Mouse (Mus musculus) lung, postnatal 0 days (tissue): ENCODE results near the gene Flt1. TPM values are rescaled to one million over a fixed set of nuclear protein-coding genes. Genes with fewer than 3 reads are reported as not detected.

Experiments used
- ATAC-seq: fragments of 200-750 bp; cut with Nextera tagmentation; 2 replicates; pipeline ENCODE4 v1.8.0; 2017; ENCODE audit warnings: moderate library complexity
- DNase-seq: peaks from one replicate; pipeline ENCODE4 v3.0.0-alpha.2; 2016; ENCODE audit warnings: low spot score
- H3K27ac ChIP-seq: fragments of 300-500 bp; sonication (generic); 2 replicates; pipeline ENCODE4 v1.5.1; 2014; ENCODE audit warnings: antibody characterized with exemption, mild to moderate bottlenecking, low read length, mixed read lengths
- H3K27me3 ChIP-seq: fragments of 300-500 bp; sonication (generic); replicated peaks from 2 replicates; pipeline ENCODE4 v1.6.1; 2014; ENCODE audit warnings: low read length, mixed read lengths; ENCODE audit not compliant: insufficient read depth
- H3K36me3 ChIP-seq: fragments of 300-500 bp; sonication (generic); 2 replicates; pipeline ENCODE4 v1.6.1; 2014; ENCODE audit warnings: low read length, mixed read lengths; ENCODE audit not compliant: insufficient read depth
- H3K4me1 ChIP-seq: fragments of 300-500 bp; sonication (generic); 2 replicates; pipeline ENCODE4 v1.6.1; 2014; ENCODE audit warnings: antibody characterized with exemption, low read depth, low read length, mixed read lengths; ENCODE audit not compliant: insufficient read depth
- H3K4me2 ChIP-seq: fragments of 300-500 bp; sonication (generic); replicated peaks from 2 replicates; pipeline ENCODE4 v1.6.1; 2014; ENCODE audit warnings: low read depth, mild to moderate bottlenecking, low read length, moderate library complexity, mixed read lengths
- H3K4me3 ChIP-seq: fragments of 300-500 bp; sonication (generic); 2 replicates; pipeline ENCODE4 v1.5.1; 2014; ENCODE audit warnings: low read depth, low read length
- H3K9ac ChIP-seq: fragments of 300-500 bp; sonication (generic); replicated peaks from 2 replicates; pipeline ENCODE4 v1.6.1; 2014; ENCODE audit warnings: low read depth, mild to moderate bottlenecking
- H3K9me3 ChIP-seq: fragments of 300-500 bp; sonication (generic); 2 replicates; pipeline ENCODE4 v1.6.1; 2016; ENCODE audit warnings: low read length, mixed read lengths
- CTCF ChIP-seq: IDR thresholded peaks from 2 replicates; pipeline ENCODE4 v1.5.1; 2016; ENCODE audit warnings: antibody characterized with exemption, mild to moderate bottlenecking
- EP300 ChIP-seq: IDR thresholded peaks from 2 replicates; pipeline ENCODE4 v1.6.1; 2016; ENCODE audit warnings: antibody characterized with exemption, mild to moderate bottlenecking, control low read depth
- WGBS: fragments of 180-500 bp; shearing (Covaris S2); extraction: QIAGEN DNeasy Blood & Tissue Kit; methylation state at CpG from one replicate; pipeline ENCODE4 v1.1.7; 2014; 5-methylcytosine and 5-hydroxymethylcytosine counted together
- polyA plus RNA-seq: library from polyadenylated mRNA; unstranded; fragments of >200 nt; fragmentation: Nextera tagmentation; extraction: Ambion mirVana; gene quantifications from 2 replicates; pipeline ENCODE4 v1.2.1, GENCODE M21; 2015

Flt1 gene
- polyA plus RNA-seq, 1 experiment from 2014 or later = 18.1 TPM

DNA sequence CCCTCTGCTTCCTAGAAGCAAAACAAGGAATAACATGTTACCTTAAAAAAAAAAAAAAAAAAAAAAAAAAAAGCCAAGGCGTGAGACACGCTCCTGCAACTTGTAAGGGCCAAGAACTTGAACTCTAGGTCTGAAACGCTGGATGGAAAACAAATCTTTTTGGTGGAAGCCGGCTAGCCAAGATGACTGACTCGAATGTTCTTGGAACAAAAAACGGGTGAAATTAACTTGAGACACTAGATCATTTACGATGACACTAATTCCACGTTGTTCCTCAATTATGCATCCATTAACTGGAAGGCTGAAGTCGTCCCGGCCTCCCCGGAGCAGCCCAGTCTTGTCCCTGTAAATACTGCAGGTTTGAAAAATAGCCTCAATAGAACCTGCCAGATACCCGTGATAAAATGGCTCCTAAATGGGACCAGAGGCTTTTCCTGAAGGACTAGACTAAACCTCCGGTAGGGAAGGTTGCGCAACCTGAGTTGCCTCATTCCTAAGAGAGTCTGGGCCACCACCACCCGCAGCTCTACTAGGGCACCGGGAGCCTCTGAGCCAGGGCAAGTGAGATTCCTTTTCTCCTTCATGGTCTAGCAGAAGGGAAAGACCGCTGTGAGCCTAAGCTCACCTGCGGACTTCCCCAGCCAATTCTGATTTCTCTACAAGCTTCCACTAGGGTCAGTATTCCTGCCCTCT is 1.0 kb upstream of the Flt1 start:
- Histone ChIP-seq H3K4me3 (peak overlapping the region; percentile 56; the same call in 1 of the 2 replicates), H3K36me3 (no peaks in the 10 kb centered on the region), H3K4me1 (peaks cover 5% of the 10 kb centered on the region; the same call in 1 of the 2 replicates), H3K27me3 (peaks cover 41% of the 10 kb centered on the region), H3K27ac (no peak overlapping the region), H3K4me2 (peak overlapping the region; percentile 75), H3K9me3 (no peaks in the 10 kb centered on the region), H3K9ac (no peak overlapping the region)
- ATAC-seq = no peak
- DNase-seq = peak; percentile 31
- TF ChIP-seq EP300 = no peak
- 8% methylated on average over 18 of the region's 18 CpGs for WGBS

DNA sequence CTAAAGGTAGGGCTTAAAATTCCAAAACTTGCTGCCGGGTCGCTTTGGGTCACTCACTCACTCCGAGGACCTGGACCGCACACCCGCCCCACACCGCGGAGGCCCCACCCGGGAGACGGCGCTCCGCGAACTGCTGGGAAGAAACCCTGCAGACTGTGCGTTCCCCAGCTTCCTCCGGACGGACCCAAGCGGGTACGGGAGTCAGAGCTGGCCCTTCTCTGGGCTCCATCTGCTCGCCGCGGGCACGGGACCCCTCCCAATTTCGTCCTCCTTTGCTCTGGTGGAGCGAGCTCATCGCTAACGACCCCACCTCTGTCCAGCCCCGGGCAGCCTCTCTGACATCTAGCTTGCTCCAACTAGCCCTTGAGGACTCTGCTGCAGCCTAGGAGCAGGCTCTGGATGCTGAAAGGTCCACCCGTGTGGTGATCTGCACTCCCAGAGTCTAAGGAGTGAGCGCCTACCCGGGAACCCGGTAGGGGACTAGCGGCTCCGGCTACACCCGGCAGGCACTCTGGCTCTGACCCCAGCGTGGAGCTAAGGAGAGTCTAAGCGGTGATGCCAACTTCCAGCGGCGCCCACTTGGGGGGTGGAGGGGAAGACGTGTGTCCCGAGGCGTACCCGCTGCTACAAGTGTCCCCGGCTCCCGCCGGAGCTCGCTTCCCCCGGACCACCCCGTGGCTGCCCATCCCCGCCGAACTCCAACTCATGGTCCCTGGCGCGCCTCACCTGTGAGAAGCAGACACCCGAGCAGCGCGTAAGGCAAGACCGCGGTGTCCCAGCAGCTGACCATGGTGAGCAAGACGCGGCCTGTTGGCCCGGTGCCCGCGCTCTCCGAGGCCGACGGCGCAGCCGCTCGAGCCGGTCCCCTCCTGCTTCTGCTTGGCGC is 623 bp downstream of the Flt1 start:
- peak; percentile 55 for ATAC-seq
- Histone ChIP-seq H3K4me2 (peak overlapping the region; percentile 75), H3K4me1 (peaks cover 5% of the 10 kb centered on the region; the same call in 1 of the 2 replicates), H3K36me3 (no peaks in the 10 kb centered on the region), H3K27ac (peak overlapping the region; percentile 73), H3K27me3 (peaks cover 48% of the 10 kb centered on the region), H3K9ac (peak overlapping the region; percentile 58), H3K4me3 (peak overlapping the region; percentile 56), H3K9me3 (no peaks in the 10 kb centered on the region)
- DNase-seq = peak; percentile 68
- TF ChIP-seq CTCF (no peak), EP300 (no peak)
- under 1% methylated on average over 56 of the region's 69 CpGs for WGBS

DNA sequence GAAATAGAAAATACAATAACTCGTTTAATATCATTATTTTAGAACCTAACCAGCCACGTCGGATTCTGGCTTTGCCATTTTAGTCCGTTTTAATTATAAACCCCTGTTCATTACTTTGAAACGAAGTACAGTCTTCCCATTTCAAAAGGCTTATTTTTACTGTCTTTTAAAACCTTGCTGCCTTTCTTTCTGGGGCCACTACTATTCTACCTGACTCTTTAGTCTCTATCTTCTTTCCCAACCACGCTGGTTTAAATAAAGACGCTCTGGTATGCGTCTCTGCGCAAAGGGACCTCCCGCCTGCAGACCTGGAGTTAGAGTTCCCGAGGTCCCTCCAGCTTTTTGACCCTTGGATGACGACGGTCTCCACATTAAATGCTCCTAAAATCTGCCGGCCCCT is 1.4 kb downstream of the Flt1 start:
- ATAC-seq = no peak
- 0 out of 2 replicates have a peak overlapping the region, but pooled peaks have one; percentile 16 for H3K9ac ChIP-seq
- peaks cover 48% of the 10 kb centered on the region for H3K27me3 ChIP-seq
- no peaks in the 10 kb centered on the region for H3K36me3 ChIP-seq
- H3K4me1 ChIP-seq = peaks cover 5% of the 10 kb centered on the region; the same call in 1 of the 2 replicates
- peak overlapping the region; percentile 56 for H3K4me3 ChIP-seq
- H3K4me2 ChIP-seq = peak overlapping the region; percentile 75
- H3K9me3 ChIP-seq = no peaks in the 10 kb centered on the region
- no peak for DNase-seq
- TF ChIP-seq EP300 = no peak
- no peak overlapping the region for H3K27ac ChIP-seq
- 1% methylated on average over 14 of the region's 14 CpGs for WGBS

DNA sequence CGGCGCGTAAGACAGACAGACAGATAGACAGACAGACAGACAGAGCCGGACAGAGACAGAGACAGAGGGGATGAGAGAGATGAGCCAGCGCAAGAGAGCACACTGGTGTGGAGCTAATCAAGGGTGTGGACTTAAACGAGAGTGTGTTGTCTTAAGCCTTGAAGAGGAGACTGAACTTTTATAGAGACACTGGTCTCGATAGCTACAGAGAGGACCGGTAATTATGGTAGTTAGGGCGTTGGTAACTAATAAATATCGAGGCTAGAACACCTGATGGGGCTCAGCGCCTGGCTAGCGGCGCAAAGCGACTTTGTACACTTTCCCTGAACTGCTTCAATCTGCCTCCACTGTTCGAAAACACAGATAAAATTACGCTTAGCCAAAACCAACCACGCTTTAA is 2.0 kb downstream of the Flt1 start:
- H3K27me3 ChIP-seq = peaks cover 48% of the 10 kb centered on the region
- ATAC-seq = no peak

DNA sequence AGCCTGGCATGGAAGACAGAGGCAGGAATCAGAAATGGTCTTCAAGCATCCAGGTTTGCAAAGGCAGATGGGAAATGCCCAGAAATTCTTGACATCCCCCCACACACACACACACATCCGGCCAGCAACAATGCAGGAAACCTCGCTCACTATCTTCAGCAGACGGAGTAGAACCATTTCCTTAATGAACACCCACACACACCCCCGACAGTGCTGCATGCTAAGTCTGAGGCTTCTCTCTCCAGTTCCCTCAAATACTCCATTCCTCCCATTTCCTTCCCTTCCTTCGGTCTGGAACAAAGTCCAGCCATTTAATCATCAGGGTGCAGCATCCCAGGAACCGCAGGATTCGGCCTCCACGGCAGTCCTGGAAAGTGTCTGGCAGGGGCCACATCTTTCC is 4.4 kb downstream of the Flt1 start:
- TF ChIP-seq CTCF (no peak), EP300 (peak; percentile 70)
- Histone ChIP-seq H3K4me2 (peak overlapping the region; percentile 35; the same call in 1 of the 2 replicates), H3K9ac (no peak overlapping the region), H3K9me3 (no peaks in the 10 kb centered on the region), H3K36me3 (no peaks in the 10 kb centered on the region), H3K4me1 (peaks cover 5% of the 10 kb centered on the region; the same call in 1 of the 2 replicates), H3K27ac (no peak overlapping the region), H3K27me3 (peaks cover 37% of the 10 kb centered on the region), H3K4me3 (no peak overlapping the region)
- 43% methylated on average over 8 of the region's 8 CpGs for WGBS
- ATAC-seq (no peak), DNase-seq (peak; percentile 45)

More for the DNA sequence above, 2.0 kb downstream of the Flt1 start:
- no peak for TF ChIP-seq EP300
- no peak for TF ChIP-seq CTCF
- peak overlapping the region; percentile 75 for H3K4me2 ChIP-seq
- no peak overlapping the region for H3K27ac ChIP-seq
- H3K36me3 ChIP-seq = no peaks in the 10 kb centered on the region
- no peaks in the 10 kb centered on the region for H3K9me3 ChIP-seq
- 7% methylated on average over 17 of the region's 17 CpGs for WGBS
- H3K4me1 ChIP-seq = peaks cover 5% of the 10 kb centered on the region; the same call in 1 of the 2 replicates
- H3K4me3 ChIP-seq = peak overlapping the region; percentile 56
- H3K9ac ChIP-seq = no peak overlapping the region
- no peak for DNase-seq

DNA sequence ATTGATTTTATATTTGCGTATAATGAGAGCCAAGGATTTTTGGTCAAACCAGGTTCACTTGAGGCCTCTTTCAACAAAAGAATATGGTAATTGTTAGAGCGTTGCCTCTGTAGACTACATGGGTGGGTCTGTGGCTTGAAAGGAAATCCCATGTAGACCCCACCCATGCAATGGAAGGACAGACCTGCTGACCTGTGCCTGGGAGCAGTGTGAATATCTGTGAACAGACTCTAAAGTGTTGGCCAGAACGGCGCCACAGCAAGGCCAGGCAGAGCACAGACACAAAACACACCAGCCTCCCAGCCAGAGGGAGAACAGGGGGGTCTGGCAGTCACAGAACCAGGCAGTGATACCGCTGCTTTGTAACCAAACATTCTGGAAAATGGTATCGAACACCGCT is 7.5 kb downstream of the Flt1 start:
- 82% methylated on average over 7 of the region's 7 CpGs for WGBS
- H3K4me2 ChIP-seq = no peak overlapping the region
- ATAC-seq = no peak

More for the DNA sequence above, 7.5 kb downstream of the Flt1 start:
- H3K27ac ChIP-seq = no peak overlapping the region
- TF ChIP-seq EP300 (no peak), CTCF (no peak)
- DNase-seq = no peak
- peaks cover 15% of the 10 kb centered on the region; the same call in 1 of the 2 replicates for H3K27me3 ChIP-seq
- no peak overlapping the region for H3K9ac ChIP-seq
- no peaks in the 10 kb centered on the region for H3K36me3 ChIP-seq
- no peak overlapping the region for H3K4me3 ChIP-seq
- no peaks in the 10 kb centered on the region for H3K4me1 ChIP-seq
- H3K9me3 ChIP-seq = no peaks in the 10 kb centered on the region
